Mouse (Mus musculus) urinary bladder, adult 2 months (tissue): ENCODE results near the gene Psme2. TPM values are rescaled to one million over a fixed set of nuclear protein-coding genes. Genes with fewer than 3 reads are reported as not detected.

Experiments
- DNase-seq: peaks from one replicate; pipeline ENCODE4 v3.0.0; 2022; ENCODE audit warnings: low spot score
- polyA plus RNA-seq: library from polyadenylated mRNA; depleted of rRNA; stranded (reverse); fragments of >200 nt; gene quantifications from 2 replicates; pipeline ENCODE4 v1.2.3, GENCODE M21; 2012

The Psme2 gene
- polyA plus RNA-seq, 1 experiment, result 144 TPM

DNA sequence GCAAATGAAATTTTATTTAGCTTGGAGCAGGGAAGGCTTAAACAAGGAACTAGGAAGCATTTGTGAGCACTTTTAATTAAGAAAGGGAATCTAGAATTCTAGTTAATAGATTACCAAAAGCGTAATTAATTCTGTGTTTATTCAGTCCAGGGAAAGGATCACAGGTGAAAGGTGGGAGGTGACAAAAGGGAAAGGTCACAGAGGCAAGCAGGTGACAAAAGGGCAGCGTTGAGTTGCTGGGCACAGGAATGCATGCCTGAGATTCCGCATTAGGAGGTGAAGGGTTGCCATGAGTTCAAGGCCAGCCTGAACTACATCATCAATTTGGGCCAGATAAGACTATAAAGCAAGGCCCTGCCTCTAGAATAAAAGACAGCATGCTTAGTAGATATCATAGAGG lies 23.4 kb downstream of the Psme2 start:
- no peak for DNase-seq

DNA sequence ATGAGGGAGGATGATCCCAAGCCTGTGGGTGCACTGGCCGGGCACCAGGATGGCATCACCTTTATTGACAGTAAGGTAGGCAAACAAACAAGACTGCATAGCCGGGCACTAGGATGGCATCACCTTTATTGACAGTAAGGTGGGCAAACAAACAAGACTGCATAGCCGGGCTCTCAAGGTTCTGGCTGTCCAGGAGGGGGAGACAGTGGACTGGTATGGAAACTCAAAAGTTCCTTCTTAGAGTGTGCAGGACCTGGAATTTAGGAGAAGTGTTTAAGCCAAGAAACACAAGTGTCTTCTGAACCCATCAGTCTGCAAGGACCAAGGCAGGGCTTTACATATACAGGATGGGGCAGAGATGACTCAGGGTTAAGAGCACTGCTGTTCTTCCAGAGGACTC lies 25.2 kb downstream of the Psme2 start:
- no peak for DNase-seq

DNA sequence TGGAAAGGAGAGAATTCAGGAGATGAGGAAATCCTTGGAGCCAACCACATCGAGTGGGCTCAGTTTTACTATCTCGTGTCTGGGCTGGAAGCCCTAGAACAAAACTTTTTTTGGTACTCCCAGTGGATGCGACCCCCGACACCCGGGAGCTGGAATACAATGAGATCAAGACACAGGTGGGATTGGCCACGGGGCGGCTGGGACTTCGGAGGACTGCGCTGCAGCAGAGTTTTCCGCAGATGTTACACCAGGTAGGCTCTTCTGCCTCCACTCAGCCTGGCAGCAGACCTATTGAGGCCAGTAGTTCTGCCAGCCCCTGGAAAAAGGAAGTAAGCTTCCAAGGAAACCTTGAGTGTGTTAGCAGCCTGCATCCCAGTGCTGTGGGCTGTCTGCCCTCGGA lies 27.7 kb downstream of the Psme2 start:
- DNase-seq, result no peak

DNA sequence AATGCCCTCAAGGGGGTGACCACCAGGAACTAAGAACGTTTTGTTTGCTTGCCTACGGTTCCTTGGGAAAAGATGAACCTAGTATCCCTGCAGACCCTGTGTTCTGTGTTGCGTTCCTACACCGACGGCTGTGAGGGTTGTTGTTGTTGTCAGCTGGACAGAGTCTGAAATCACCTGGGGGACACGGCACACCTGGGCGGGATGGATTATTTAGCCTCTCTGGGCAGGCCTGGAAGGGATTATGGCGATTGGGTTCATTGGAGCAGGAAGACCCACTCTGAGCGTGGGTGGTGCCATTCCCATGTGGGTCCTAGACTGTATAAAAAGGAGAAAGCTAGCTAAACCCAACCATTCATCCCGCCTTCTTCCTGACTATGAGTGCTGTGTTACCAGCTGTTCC lies 29.1 kb downstream of the Psme2 start:
- no peak for DNase-seq

DNA sequence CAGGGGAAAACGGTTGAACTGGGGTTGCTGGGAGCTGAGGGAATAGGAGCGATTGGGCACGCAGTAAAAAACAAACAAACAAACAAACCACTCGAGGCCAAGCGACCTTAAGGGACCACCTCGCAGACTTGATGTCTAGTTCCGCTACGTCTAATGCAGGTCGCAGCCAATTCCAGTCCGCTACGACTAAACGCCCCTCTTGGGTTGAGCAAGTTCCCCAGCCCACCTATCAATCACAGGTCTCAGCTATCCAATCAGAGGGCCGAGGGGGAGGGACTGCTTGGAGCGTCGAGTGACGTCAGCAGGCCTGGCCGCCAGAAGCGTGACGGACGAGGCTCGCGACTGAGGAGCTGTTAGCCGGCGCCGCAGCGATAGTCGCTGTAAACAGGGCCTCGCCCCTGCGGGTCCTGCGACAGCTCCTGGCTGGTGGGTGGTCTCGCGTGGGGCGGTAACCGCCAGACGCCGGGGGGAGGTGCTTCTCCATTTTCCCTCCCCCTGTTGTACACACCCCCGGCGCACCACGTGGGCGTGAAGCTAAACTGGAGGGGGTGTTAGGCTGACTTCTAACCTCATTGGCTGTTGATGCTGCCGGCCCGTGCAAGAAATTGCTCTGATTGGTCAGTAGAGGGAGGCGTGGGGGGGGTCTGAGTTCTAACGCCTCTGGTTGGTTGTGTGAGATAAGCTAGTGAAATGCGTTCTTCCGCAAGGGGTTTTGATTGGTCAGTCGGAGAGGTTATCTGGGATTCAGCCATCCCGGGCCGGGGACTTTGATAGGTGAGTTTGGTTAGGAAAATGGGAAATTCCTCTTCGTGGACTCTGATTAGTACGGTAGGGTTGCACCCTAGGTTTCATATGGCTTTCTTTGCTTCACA lies 30.5 kb downstream of the Psme2 start, which contains the start of gene A730061H03Rik:
Gene A730061H03Rik (minus strand): TSS at position 205 of the 872 bp plus-strand sequence.
- DNase-seq, result peak; percentile 97

DNA sequence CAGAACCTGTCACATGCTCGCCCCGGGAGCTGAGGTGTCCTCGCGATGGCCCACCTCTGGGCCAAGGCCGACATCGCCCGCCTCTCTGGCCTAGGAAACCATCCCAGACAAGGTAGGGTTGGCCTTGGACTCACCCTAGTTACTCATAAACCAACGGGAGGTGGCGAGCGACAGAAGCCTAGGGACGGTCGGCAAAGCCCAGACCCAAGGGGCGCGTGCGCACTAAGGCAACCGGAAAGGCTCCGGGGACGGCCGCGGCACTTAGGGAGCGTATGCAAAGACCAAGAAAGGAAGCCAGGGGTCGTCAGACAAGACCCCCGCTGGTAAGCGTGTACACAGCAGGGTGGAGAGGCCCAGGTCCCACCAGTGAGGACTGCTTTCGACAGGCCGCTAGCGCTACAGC lies 31.1 kb downstream of the Psme2 start, which contains the start of gene Dcaf11:
Gene Dcaf11 (plus strand): TSS at position 208 of the 403 bp plus-strand sequence.
- peak; percentile 81 for DNase-seq

DNA sequence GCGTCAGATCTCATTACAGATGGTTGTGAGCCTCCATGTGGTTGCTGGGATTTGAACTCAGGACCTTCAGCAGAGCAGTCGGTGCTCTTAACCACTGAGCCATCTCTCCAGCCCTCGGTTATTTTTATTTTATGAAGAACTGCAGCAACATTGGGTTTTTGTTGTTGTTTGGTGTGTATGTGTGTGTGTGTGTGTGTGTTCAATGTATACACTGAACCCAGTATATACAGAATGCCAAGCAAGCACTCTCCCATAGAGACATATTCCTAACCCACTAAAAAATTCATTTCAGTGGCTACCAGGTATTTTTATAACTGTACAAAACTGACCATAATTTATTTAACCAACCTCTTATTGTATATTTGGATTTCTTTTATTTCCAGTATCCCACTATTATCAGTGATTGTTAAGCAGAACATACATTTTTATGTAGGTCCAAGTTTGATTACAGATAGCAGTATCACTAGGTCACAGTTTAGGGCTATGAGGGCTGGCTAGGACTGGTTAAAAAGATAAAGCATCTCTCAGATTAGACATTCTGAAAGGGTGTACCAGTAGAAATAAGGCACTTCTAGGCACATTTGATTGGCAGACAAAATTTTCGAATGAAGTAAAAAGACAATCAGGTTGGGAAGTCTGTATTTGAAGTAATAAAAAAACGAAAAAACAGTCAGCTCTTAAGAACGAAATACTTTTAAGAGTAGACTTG lies 32.0 kb downstream of the Psme2 start:
- DNase-seq, result no peak

DNA sequence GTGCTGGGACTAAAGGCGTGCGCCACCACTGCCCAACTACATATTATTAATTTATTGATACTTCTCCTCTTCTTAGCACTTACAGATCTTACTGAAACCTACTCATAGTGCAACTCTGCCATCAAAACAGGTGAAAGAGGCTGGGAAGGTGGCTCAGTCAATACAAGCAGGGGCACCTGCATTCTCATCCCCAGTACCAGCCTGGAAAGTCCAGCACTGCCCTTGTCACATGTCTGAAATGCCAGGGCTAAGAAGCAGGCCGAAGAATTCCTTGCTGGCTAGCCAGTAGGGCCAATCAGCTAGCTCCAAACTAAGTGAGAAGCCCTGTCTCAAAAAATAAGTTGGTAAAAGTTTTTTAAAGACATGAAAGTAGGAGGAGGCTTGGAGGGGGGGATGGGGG lies 33.3 kb downstream of the Psme2 start:
- DNase-seq, result no peak

DNA sequence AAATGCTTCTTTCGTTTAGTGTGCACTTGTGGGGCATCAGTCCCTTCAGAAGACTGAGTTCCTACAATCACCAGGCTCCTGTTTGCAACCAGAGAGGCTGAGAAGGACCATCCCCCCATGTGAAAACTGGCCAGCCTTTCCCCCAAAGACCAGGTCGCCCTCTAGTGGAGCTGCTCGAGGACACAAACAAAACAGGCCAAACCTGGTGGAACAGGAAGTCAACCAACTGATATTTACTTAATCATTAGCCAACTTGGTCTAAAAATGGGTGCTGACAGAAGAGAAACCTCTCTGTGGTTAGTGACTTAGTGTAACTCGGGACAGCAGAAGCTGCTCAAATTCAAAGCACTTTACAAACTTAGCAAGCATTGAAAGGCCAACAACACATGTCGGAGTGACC lies 33.9 kb downstream of the Psme2 start:
- peak; percentile 56 for DNase-seq

DNA sequence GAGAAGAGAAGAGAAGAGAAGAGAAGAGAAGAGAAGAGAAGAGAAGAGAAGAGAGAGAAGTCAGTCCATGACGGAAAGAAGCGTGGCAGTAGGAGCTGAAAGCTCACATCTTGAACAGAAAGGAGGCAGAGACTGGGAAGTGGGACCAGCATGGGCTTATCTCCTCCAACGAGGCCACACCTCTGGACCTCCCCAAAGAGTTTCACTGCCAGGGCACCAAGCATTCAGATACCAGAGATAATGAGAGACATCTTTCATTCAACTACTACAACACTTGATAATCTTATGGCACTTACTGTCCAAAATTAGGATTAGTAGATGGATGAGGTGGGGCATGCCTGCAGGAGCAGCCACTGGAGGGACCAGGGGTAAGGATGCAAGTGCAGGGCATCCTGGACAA lies 35.1 kb downstream of the Psme2 start:
- DNase-seq, result no peak

DNA sequence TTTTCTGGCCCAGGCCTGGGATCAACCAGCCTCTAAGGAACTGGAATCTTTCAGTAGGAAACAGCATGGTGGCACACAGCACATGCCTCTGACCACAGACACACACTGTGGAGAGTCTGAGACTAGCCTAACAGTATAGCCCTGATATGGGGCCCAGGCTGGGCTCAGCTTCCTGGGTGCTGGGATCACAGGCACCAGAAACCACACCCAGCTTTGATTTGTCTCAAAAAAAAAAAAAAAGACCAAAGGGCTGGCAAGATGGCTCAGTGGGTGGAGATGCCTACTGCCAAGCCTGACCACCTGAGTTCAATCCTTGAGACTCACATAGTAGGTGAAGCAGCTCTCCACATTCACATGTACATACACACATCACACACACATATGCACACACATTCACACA lies 36.3 kb downstream of the Psme2 start:
- no peak for DNase-seq

DNA sequence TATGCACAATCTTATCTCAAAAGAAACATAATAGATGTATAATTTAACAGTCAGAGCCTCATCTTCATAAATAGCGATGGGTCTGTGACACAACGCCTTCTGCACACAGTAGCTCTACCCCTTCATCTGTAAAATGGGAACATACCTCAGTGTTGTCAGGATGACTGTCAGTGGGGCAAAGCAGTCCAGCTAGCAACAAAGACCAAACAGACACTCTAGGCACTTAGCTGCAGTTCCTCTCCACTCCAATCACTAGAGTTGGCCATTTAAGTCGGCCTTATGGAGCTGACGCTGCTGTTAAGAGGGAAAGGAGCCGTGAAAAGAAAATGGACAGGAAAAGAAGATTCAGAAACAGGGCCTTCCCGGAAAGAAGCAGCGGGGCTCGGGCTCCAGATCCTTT lies 39.1 kb downstream of the Psme2 start:
- no peak for DNase-seq

DNA sequence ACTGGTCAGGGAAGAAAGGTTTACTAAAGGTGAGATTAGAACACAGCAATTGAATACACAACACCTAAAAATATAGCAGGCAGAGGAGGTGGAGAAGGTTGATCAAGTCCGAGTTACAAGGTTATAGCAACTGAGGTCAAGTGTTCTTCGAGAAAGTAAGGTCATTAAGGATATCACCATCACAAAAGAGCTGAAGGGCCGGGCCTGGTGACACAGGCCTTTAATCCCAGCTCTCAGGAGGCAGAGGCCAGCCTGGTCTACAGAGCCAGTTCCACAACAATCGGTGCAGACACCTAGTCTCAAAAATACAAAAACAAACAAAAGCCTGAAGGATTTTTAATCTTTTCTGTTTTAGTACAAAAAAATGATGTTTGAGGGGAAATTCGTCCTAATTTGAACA lies 39.6 kb downstream of the Psme2 start:
- DNase-seq, result no peak

DNA sequence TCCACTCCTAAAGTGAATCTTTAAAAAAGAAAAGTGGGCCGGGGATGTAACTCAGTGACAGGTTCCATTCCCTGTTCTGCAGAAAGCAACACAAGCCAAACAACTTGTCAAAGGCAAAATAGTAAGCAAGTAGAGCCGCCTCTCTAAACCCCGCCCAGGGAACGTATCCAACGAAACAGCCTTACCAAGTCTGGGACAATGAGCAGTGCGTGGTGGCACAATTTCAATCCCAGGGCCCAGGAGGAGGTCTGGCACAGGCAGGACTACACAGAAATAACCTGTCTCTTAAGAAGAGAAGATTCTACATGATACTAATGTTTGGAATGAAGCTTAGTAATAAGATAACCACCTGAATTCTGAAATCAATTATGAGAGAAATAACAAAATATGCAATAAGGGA lies 40.7 kb downstream of the Psme2 start:
- no peak for DNase-seq

DNA sequence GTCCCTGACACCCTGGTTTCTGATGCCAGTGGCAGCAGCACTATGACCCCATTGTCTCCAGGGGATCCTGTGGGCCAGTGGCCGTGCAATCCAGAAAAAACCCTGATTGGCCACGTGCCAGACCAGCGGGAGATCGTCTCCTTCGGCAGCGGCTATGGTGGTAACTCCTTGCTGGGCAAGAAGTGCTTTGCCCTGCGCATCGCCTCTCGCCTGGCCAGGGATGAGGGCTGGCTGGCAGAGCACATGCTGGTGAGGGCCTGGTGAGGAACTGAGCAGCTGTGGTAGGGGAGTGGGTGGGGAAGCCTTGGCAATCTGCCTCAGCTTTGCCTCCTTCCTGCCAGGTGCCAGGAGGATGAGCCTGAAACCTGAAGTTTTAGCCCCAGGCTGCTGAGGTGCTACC lies 46.6 kb downstream of the Psme2 start:
- DNase-seq, result no peak

DNA sequence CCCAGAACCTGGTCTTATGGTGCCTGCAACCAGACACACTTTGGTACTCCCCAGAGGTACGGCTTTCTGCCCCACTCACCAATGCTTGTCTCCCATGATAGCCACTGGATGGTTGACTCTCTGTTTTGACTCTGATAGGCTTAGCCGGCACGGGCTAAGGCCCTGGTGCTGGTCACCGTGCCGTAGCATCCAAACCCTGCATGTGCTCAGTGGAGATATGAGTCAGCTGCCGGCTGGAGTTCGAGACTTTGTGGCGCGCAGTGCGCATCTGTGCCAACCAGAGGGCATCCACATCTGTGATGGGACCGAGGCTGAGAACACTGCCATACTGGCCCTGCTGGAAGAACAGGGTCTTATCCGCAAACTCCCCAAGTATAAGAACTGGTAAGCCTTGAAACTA lies 48.6 kb downstream of the Psme2 start:
- DNase-seq, result no peak

DNA sequence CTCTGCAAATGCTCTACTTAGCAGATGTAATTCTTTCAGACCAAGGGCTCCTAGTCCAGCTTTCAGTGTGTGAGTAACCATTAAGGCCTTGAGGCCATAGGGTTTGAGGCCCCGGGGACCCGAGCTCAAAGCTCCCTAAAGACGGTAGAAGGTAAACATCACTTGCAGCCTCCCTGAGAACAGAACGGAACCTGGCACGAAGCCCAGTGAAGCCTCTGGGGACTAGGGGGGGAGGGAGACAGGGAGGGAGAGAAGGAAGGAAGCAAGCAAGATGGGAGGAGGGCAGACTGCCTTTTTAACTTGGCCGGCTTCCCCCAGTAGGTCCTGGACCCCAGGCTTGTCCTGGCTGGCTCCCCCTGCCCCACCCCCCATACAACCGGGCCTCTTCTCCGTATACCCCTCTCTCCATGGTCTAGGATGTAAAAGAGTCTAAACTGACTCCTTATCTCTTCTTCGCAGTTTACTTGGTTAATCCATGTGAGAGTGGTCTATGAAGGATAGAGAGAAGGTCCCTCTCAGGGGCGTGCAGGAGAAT lies 50.1 kb downstream of the Psme2 start:
- peak; percentile 69 for DNase-seq

DNA sequence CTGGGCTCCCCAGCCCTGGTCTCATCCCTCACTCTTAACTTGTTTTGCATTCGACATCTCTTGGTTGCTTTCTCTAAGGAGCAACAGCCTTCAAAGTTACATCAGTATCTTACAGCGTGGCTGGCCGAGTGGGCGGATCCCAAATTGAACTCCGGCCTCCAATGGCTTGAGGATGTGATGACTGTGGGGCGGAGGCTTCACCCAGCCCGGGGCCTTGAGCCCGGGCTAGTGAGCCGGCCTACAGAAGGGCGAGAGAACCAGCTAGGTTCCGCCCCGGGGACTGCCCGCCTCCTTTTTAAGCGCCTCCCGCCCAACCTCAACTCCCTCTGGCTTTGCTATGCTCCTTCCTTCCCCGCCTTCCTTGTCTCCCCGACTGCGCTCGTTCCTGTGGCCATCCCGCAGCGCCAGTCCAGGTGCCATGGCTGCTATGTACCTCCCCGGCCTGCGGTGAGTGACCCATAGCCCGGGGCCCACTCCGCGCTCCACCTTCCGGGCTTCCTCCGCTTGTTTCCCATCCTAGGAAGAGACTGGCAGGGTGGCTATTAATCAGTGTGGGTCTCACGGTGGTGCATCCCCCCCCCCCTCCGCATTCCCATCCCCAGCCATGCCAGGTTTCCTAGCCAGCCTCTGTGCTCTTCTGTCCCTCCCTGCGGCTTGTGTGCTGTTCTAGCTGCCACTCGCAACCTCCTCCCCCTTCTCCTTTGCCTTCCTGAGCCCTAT lies 50.7 kb downstream of the Psme2 start, which contains the start of gene Pck2:
Gene Pck2 (plus strand): TSS at position 200 of the 720 bp plus-strand sequence.
- DNase-seq, result peak; percentile 70
